In genomic region chr17:69177954-69178353, GRCm38 (mm10) we compare ENCODE assay signal across 11 mouse cellular contexts.
"Had no signal": no experiment of that assay in that cellular context is flagged by ENCODE, and none has a peak within 500 bp of the region (broad histone marks: within the 10 kb centered on the region; RNA-seq: fewer than 3 reads in every experiment).

No protein-coding gene starts in this region.

- H3K4me3 ChIP-seq: limb, embryonic 12.5 days; midbrain, embryonic 12.5 days; myocyte; neural tube, embryonic 15.5 days had no signal

- DNase-seq: kidney, postnatal 25 days; layer of hippocampus, adult 9-11 months; layer of hippocampus, postnatal 36 days; lung, adult 18-20 months; thymus, postnatal 4 days had no signal

- H3K27ac ChIP-seq: limb, embryonic 12.5 days; liver, embryonic 14.5 days; midbrain, embryonic 12.5 days; neural tube, embryonic 15.5 days; stomach, postnatal 0 days had no signal

- H3K36me3 ChIP-seq: limb, embryonic 12.5 days; midbrain, embryonic 12.5 days; neural tube, embryonic 15.5 days had no signal

- H3K4me2 ChIP-seq: limb, embryonic 12.5 days; midbrain, embryonic 12.5 days; neural tube, embryonic 15.5 days had no signal

- H3K9me3 ChIP-seq: limb, embryonic 12.5 days; midbrain, embryonic 12.5 days; neural tube, embryonic 15.5 days had no signal

- H3K9ac ChIP-seq: limb, embryonic 12.5 days; liver, embryonic 14.5 days; midbrain, embryonic 12.5 days; neural tube, embryonic 15.5 days had no signal

- H3K27me3 ChIP-seq: limb, embryonic 12.5 days; midbrain, embryonic 12.5 days; neural tube, embryonic 15.5 days had no signal
